Mouse (Mus musculus) forebrain, embryonic 13.5 days (tissue): ENCODE data around the gene 9530003J23Rik. TPM values are rescaled to one million over a fixed set of nuclear protein-coding genes. Genes with fewer than 3 reads are reported as not detected.
A peak's percentile ranks its signal among the peaks of the same experiment; 100 is the strongest.
"Not testable (repeated sequence)": the region's sequence is repeated elsewhere in the genome, so short reads cannot be mapped to it uniquely, and the experiment has no call there.

Experiments used
- ATAC-seq: fragments of 200-750 bp; cut with Nextera tagmentation; 2 replicates; pipeline ENCODE4 v1.8.0; 2017
- H3K27ac ChIP-seq: fragments of 300-500 bp; sonication (generic); 2 replicates; pipeline ENCODE4 v1.5.1; 2015; ENCODE audit warnings: inconsistent platforms, mild to moderate bottlenecking, moderate library complexity
- H3K27me3 ChIP-seq: fragments of 300-500 bp; sonication (generic); 2 replicates; pipeline ENCODE4 v1.6.1; 2015; ENCODE audit warnings: mild to moderate bottlenecking, inconsistent platforms
- H3K36me3 ChIP-seq: fragments of 300-500 bp; sonication (generic); 2 replicates; pipeline ENCODE4 v1.6.1; 2015; ENCODE audit warnings: mild to moderate bottlenecking, inconsistent platforms; ENCODE audit not compliant: poor library complexity, severe bottlenecking
- H3K4me1 ChIP-seq: fragments of 300-500 bp; sonication (generic); 2 replicates; pipeline ENCODE4 v1.6.1; 2015; ENCODE audit warnings: inconsistent platforms
- H3K4me2 ChIP-seq: fragments of 300-500 bp; sonication (generic); 2 replicates; pipeline ENCODE4 v1.6.1; 2015; ENCODE audit warnings: inconsistent platforms, mild to moderate bottlenecking, moderate library complexity
- H3K4me3 ChIP-seq: fragments of 300-500 bp; sonication (generic); 2 replicates; pipeline ENCODE4 v1.5.1; 2015; ENCODE audit warnings: mild to moderate bottlenecking, inconsistent platforms
- H3K9ac ChIP-seq: fragments of 300-500 bp; sonication (generic); 2 replicates; pipeline ENCODE4 v1.6.1; 2015; ENCODE audit warnings: mild to moderate bottlenecking, inconsistent platforms
- H3K9me3 ChIP-seq: fragments of 300-500 bp; sonication (generic); replicated peaks from 2 replicates; pipeline ENCODE4 v1.6.1; 2016; ENCODE audit warnings: inconsistent platforms
- WGBS: fragments of 180-500 bp; shearing (Covaris S2); methylation state at CpG from one replicate; pipeline ENCODE4 v1.1.7; 2015; 5-methylcytosine and 5-hydroxymethylcytosine counted together
- polyA plus RNA-seq: library from polyadenylated mRNA; unstranded; fragments of >200 nt; fragmentation: Nextera tagmentation; extraction: Ambion mirVana; gene quantifications from 2 replicates; pipeline ENCODE4 v1.2.1, GENCODE M21; 2015

9530003J23Rik gene
- polyA plus RNA-seq, 1 experiment from 2014 or later: not detected

DNA sequence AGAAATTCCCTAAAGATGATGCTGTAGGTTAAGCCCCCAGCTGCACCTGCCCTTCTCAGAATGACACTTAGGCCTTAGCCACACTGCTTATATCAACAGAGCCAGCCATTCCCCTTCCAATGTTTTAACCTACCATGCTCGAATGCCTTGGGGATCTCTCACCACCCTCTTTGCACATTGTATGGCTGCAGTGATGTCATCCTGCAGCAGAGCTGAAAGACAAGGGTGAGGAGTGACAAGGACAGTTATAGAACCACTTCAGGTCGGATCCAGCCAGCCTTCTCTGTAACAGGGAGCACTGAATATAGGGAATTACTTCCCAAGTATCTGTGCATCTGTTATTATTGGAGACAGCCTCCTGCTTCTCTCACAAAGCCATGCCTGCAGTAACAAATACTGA, 40.0 kb upstream of the 9530003J23Rik start:
- not testable (repeated sequence) for H3K9ac ChIP-seq, H3K9me3 ChIP-seq, H3K4me3 ChIP-seq, H3K4me2 ChIP-seq, H3K4me1 ChIP-seq, H3K36me3 ChIP-seq, ATAC-seq, H3K27me3 ChIP-seq, H3K27ac ChIP-seq
- WGBS: 49% methylated on average over 2 of the region's 2 CpGs

DNA sequence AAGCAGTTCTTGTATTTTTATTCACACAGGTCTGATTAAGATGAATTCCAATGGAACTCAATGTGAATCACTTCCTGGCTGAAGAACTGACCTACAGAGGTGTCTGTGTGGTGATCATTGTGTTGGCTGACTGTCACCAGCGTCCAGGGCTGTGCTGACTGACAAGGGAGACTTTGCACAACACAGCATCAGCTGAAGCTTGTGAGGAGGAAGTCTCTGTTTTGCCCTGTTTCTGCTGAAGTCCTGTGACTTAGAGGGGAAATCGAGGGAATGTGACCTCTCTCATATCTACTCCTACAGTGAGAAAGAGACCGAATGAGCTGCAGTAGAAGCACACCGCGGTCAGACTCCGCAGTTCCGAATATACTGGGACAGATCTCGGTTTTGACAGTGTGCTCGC, 39.3 kb upstream of the 9530003J23Rik start:
- H3K27me3 ChIP-seq, H3K27ac ChIP-seq, H3K4me1 ChIP-seq, H3K36me3 ChIP-seq, H3K9ac ChIP-seq, H3K9me3 ChIP-seq, ATAC-seq, H3K4me3 ChIP-seq, H3K4me2 ChIP-seq: not testable (repeated sequence)
- 84% methylated on average over 9 of the region's 9 CpGs for WGBS

DNA sequence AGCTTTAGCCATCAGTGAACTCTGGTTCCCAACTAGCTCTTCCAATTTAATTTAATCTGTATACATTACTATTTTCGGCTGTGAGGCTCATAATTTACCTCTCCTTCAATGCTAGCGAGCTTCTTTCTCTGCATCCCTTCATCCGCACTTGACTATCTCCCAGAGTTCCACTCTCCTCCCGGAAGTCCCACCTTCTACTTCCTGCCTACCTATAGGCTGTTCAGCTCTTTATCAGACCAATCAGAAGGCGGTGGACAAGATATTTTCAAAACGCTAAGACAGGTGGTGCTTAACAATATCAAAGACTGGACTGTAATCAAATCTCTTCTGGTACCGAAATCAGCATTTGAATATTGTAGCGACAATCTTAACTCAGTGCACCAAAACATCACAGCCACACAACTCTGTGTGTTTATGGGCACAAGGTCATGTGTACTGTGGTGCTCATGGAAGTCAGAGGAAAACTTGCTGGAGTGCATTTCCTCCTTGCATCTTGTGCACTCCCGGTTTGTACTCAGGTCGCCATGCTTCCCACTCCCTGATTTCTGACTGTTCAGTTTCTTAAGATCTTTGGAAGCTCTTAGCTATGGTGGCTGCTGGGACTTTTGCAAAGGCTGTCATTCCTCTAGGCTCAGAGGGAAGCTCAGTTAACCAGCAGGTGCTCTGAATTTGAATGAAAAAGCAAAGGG, 37.3 kb upstream of the 9530003J23Rik start:
- Histone ChIP-seq H3K9ac (no peak overlapping the region), H3K27me3 (no peaks in the 10 kb centered on the region), H3K4me3 (no peak overlapping the region), H3K27ac (no peak overlapping the region), H3K4me1 (no peaks in the 10 kb centered on the region), H3K36me3 (no peaks in the 10 kb centered on the region), H3K9me3 (no peaks in the 10 kb centered on the region), H3K4me2 (no peak overlapping the region)
- WGBS: 83% methylated on average over 10 of the region's 10 CpGs
- ATAC-seq: no peak

DNA sequence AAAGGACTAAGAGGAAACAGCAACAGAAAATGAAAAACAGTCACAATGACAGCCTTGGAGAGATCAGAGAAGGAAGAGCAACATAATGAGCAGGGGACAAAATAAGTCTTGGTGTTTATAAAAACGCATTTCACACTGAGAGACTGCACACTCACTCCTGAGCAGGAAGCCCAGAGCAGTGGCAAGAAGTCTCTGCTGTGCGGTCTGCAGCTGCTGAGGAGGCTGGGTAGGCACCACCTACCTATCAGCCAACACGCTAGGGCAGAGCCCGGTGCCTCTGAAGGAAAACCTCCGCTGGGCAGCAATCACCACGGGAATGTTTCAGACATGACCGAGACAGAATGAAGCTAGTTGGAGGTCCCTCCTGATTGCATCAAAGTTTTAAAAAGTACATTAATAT, 36.1 kb upstream of the 9530003J23Rik start:
- H3K9ac ChIP-seq, H3K36me3 ChIP-seq: not testable (repeated sequence)

DNA sequence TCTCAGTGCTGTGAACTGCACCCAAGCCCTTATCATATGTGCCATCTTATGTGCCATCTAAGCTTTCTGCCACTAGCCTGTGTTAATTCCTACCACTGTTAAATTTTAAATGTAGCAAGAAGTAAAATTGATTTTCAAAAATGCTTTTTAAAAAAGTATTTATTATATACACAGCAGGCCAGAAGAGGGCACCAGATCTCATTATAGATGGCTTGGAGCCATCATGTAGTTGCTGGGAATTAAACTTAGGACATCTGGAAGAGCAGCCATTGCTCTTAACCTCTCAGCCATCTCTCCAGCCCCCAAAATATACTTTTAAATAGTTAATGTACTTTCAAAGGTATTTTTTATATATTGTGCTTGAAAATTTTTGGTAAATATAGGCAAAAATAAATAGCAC, 33.5 kb upstream of the 9530003J23Rik start:
- no peak for ATAC-seq
- no peaks in the 10 kb centered on the region for H3K27me3 ChIP-seq
- no peak overlapping the region for H3K4me3 ChIP-seq
- H3K27ac ChIP-seq: no peak overlapping the region
- H3K36me3 ChIP-seq: no peaks in the 10 kb centered on the region
- no peaks in the 10 kb centered on the region for H3K9me3 ChIP-seq
- no peak overlapping the region for H3K9ac ChIP-seq
- no peaks in the 10 kb centered on the region for H3K4me1 ChIP-seq
- no peak overlapping the region for H3K4me2 ChIP-seq

More for the DNA sequence above, 36.1 kb upstream of the 9530003J23Rik start:
- H3K4me3 ChIP-seq, ATAC-seq, H3K27me3 ChIP-seq, H3K4me1 ChIP-seq, H3K27ac ChIP-seq, H3K4me2 ChIP-seq, H3K9me3 ChIP-seq: not testable (repeated sequence)
- 92% methylated on average over 4 of the region's 7 CpGs for WGBS

DNA sequence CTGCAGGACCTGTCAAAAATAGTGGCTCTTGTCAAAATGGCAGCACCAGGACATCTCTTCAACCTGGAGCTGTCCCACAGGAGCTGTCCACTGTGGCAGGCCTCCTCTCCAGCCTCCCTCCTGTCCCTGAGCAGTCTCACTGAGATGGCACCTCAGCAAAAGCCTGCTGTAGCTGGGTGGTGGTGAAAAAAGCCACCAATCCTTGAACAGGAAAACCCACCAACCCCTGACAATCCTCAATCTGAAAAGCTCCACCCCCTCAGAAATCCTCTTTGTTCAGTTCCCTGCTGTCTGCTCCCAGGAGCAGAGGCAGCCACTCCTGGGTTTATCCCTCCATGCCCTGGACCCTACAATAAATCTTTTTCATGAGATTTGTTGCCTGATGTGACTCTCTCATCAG, 21.4 kb upstream of the 9530003J23Rik start:
- Histone ChIP-seq H3K36me3 (no peaks in the 10 kb centered on the region), H3K27ac (no peak overlapping the region), H3K9ac (no peak overlapping the region), H3K27me3 (no peaks in the 10 kb centered on the region), H3K4me2 (no peak overlapping the region), H3K9me3 (peaks cover 4% of the 10 kb centered on the region), H3K4me3 (no peak overlapping the region), H3K4me1 (no peaks in the 10 kb centered on the region)
- 0 out of 2 replicates have a peak, but pooled peaks have one; percentile 27 for ATAC-seq

DNA sequence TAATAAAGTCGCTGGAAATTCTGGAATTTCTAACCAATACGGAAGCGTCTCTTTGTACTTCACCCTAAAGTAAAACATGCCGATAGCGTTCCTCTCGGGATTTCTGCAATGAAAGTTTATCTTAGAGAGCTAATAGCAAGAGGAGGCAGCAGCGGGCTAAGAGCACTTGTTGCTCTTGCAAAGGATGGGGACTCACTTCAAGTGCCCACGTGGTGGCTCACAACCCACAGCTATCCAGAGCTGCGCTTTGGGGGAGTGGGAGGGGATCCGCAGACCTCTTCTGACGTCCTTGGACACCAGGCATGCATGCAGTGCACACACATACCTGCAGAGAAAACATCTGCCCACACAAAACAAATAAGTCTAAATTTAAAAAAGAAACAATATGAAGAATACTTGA, 2.6 kb downstream of the 9530003J23Rik start:
- Histone ChIP-seq H3K4me2 (no peak overlapping the region), H3K4me1 (no peaks in the 10 kb centered on the region), H3K4me3 (no peak overlapping the region), H3K9me3 (no peaks in the 10 kb centered on the region), H3K9ac (no peak overlapping the region), H3K27ac (no peak overlapping the region), H3K36me3 (no peaks in the 10 kb centered on the region), H3K27me3 (no peaks in the 10 kb centered on the region)
- 61% methylated on average over 11 of the region's 11 CpGs for WGBS
- no peak for ATAC-seq

DNA sequence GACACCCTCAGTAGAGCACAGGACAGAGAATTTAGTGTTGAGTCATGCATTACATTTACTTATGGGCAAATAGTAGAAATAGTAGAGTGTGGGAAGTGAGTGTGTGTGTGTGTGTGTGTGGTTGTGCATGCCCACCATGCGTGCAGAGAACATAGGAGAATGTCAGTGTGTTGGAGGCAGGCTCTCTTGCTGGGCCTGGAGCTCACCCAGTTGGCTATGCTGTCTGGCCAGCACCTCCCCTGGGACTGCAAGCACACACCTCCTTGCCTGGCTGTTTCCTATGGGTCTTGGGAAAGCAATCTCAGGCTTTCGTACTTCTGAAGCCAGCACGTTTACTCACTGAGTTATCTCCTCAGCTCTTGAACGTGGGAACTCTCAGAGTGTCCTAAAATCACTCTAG, 3.7 kb downstream of the 9530003J23Rik start:
- H3K27ac ChIP-seq: no peak overlapping the region
- no peak overlapping the region for H3K4me2 ChIP-seq
- H3K4me3 ChIP-seq: no peak overlapping the region
- H3K4me1 ChIP-seq: no peaks in the 10 kb centered on the region
- no peaks in the 10 kb centered on the region for H3K36me3 ChIP-seq
- no peak for ATAC-seq
- H3K9me3 ChIP-seq: no peaks in the 10 kb centered on the region
- no peak overlapping the region for H3K9ac ChIP-seq
- WGBS: 76% methylated on average over 4 of the region's 4 CpGs
- no peaks in the 10 kb centered on the region for H3K27me3 ChIP-seq

DNA sequence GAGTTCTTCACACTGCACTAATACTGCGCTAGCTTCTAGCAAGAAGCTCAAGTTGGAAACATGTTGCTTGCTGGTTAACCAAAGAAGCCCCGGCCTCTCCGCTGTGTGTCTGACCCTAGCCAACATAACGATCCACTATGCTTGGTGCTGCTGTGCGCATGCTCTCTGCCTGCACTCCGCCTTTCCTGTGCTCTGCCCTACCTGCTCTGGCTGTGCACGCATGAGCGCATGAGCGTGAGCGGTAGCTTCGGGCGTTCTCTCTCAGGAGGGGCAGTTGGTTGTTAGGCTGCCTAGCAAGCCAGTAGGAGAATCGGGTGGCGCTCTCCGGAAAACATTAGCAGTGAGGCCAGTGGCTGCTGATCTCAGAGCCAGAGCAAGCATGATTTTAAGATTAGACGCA, 8.7 kb downstream of the 9530003J23Rik start:
- no peaks in the 10 kb centered on the region for H3K9me3 ChIP-seq
- ATAC-seq: 0 out of 2 replicates have a peak, but pooled peaks have one; percentile 33
- H3K4me2 ChIP-seq: no peak overlapping the region
- no peak overlapping the region for H3K9ac ChIP-seq
- peaks cover 2% of the 10 kb centered on the region; the same call in 1 of the 2 replicates for H3K4me1 ChIP-seq
- WGBS: 70% methylated on average over 16 of the region's 16 CpGs
- no peaks in the 10 kb centered on the region for H3K27me3 ChIP-seq
- no peaks in the 10 kb centered on the region for H3K36me3 ChIP-seq
- no peak overlapping the region for H3K27ac ChIP-seq
- no peak overlapping the region for H3K4me3 ChIP-seq

DNA sequence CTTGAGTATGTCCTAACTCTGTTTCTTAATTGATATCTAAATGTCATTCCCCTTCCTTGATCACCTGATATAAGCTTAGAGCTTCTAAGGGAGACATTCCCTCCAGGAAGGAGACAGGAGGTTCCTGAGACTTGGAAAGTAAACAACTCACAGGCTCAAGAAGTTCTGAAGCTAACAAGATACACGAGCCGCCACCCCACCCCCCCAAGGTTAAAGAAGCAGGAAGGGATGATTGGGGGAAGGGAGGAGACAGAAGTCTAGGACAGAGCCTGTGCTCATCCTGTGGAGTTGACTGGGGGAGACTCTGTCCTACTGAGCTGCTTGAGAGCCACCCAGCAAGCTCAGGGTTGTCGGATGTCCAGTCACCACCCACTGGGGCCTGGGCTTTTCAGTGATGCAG, 12.5 kb downstream of the 9530003J23Rik start:
- Histone ChIP-seq H3K27me3 (no peaks in the 10 kb centered on the region), H3K36me3 (peaks cover 15% of the 10 kb centered on the region), H3K4me1 (peaks cover 21% of the 10 kb centered on the region), H3K4me3 (no peak overlapping the region), H3K9ac (no peak overlapping the region), H3K4me2 (no peak overlapping the region), H3K9me3 (no peaks in the 10 kb centered on the region), H3K27ac (no peak overlapping the region)
- 83% methylated on average over 3 of the region's 3 CpGs for WGBS
- no peak for ATAC-seq

DNA sequence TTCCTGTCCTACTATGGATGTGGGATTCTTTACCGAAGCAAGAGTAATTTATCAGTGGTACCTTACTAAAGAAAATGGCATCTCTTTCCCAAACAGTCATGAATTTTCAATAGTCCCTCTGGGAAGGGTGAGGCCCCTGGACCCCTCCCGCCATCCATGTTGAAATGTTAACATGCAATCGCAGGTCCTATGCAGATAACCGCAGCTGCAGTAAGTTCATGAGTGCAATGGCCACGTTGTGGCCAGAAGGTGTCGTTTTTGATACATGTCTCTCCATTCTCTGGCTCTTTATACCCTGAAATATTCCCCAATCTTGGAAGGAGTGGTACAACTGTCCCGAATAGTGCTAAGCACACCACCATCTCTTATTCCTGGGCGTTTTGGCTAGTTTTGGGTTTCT, 13.4 kb downstream of the 9530003J23Rik start:
- Histone ChIP-seq H3K4me1 (peaks cover 21% of the 10 kb centered on the region), H3K27ac (no peak overlapping the region; the same call in 1 of the 2 replicates), H3K9me3 (no peaks in the 10 kb centered on the region), H3K4me2 (peak overlapping the region; percentile 86), H3K36me3 (peaks cover 23% of the 10 kb centered on the region), H3K4me3 (peak overlapping the region; percentile 71), H3K27me3 (no peaks in the 10 kb centered on the region), H3K9ac (no peak overlapping the region)
- WGBS: 55% methylated on average over 8 of the region's 8 CpGs
- ATAC-seq: no peak

DNA sequence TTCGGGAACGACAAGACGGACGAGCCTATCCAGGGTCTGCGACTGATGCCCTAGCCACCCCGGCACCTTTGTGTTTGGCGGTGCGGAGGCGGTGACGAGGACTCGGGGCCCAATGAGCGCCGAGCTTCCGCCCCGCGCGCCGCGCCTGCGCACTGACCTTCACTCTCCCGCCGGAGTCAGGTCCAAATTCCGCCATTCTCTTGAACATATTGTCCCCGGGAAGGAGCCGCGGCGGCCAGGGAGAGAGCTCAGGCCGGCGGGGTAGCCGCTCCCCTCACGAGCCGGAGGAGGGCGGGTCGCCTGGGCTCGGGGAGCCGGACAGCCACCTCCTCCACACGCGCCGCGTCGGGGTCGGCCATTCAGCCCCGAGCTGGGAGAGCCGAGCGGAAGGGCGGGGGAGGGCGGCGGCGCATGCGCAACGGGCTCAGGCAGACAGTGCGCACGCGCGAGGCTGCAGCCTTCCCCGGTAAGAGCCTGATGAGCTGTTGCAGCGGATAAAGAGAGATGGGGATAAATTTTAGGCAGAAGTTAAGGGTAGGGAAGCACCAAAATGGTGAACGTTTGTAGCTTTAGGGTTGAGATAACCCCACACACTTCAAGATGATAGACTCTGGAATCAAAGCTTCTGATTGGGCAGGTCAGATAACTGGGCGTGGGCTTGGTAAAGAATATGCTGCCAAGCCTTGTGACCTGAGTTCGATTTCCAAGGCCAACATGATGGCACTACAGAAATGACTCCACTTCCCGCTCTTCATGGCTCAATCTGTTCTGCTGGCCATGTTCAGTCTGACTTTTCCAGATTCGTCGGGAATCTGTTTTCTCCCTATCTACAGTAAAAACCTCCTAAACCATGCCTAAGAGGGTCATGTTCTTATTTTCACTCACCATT, 14.2 kb downstream of the 9530003J23Rik start, which contains the start of gene Yeats4:
Gene Yeats4 (minus strand): TSS at position 406 of the 889 bp plus-strand sequence.
- H3K4me2 ChIP-seq: peak within 1 kb of the TSS; percentile 86
- WGBS: 1% methylated on average over 63 of the region's 63 CpGs
- peak within 1 kb of the TSS; percentile 71 for H3K4me3 ChIP-seq
- no peaks in the 10 kb centered on the region for H3K9me3 ChIP-seq
- ATAC-seq: peak; percentile 98
- peaks cover 31% of the 10 kb centered on the region for H3K36me3 ChIP-seq
- peak within 1 kb of the TSS; percentile 94 for H3K9ac ChIP-seq
- peak within 1 kb of the TSS; percentile 98 for H3K27ac ChIP-seq
- no peaks in the 10 kb centered on the region for H3K27me3 ChIP-seq
- H3K4me1 ChIP-seq: peaks cover 21% of the 10 kb centered on the region
